25 mouse cellular contexts compared by ENCODE assay signal in the genomic region with DNA sequence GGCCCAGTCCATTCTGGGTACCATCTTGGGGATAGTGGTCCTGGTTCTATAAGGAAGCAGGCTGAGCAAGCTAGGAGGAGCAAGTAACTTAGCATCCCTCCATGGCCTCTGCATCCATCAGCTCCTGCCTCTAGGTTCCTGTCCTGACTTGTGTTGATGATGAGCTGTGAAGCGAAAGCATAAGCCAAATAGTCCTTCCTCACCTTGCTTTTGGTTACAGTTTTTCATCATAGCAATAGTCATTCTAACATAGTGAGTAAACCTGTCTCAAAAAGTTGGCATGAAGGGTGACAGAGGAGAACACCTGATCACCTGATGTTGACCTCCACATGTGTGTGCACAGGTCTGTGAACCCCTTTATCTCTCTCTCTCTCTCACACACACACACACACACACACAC.
DNase-seq lines count a peak whose midpoint lies in the region; ATAC-seq and TF ChIP-seq lines count a peak whose summit lies in the region.
"Had no signal": no experiment of that assay in that cellular context is flagged by ENCODE, and none has a peak within 500 bp of the region (broad histone marks: within the 10 kb centered on the region; RNA-seq: fewer than 3 reads in every experiment).

No protein-coding gene starts in this region.

- no peaks in the 10 kb centered on the region for H3K27me3 ChIP-seq in thymus, adult 2 months (ENCODE audit: control insufficient read depth, insufficient read depth, low read length)
- no peaks in the 10 kb centered on the region for H3K27me3 ChIP-seq in midbrain, embryonic 13.5 days
- H3K27me3 ChIP-seq: embryonic facial prominence, embryonic 12.5 days; embryonic facial prominence, embryonic 15.5 days; heart, embryonic 12.5 days; heart, embryonic 15.5 days; intestine, embryonic 15.5 days had no signal

- no peak for TF ChIP-seq POLR2A in thymus, adult 2 months (IDR thresholded peaks at IDR 0.05; ENCODE audit: control insufficient read depth, extremely low read depth, insufficient read depth, low read length, poor library complexity)

- ATAC-seq in activated CD4-positive, CD25-positive, alpha-beta regulatory T cell, adult 4 months: peak; percentile 20
- no peak for ATAC-seq in midbrain, embryonic 13.5 days
- ATAC-seq: forebrain, embryonic 14.5 days; forebrain, postnatal 0 days; hindbrain, postnatal 0 days; intestine, embryonic 15.5 days had no signal

- no peaks in the 10 kb centered on the region for H3K36me3 ChIP-seq in thymus, adult 2 months (ENCODE audit: control insufficient read depth, insufficient read depth, low read length)
- H3K36me3 ChIP-seq in midbrain, embryonic 13.5 days: no peaks in the 10 kb centered on the region
- H3K36me3 ChIP-seq: embryonic facial prominence, embryonic 12.5 days; embryonic facial prominence, embryonic 15.5 days; heart, embryonic 12.5 days; heart, embryonic 15.5 days; hindbrain, embryonic 10.5 days; intestine, embryonic 15.5 days had no signal

- peak; percentile 27 for DNase-seq in thymus, adult 2 months
- DNase-seq in thymus, adult 18-20 months: no peak
- peak; percentile 20 for DNase-seq in CD4-positive, CD25-positive, alpha-beta regulatory T cell, adult 2 months (ENCODE audit: low read depth, low spot score)
- DNase-seq in naive thymus-derived CD4-positive, alpha-beta T cell, adult 2 months (ENCODE audit: low read depth): peak; percentile 52
- no peak for DNase-seq in urinary bladder, postnatal 10 days (ENCODE audit: low spot score)
- DNase-seq: adrenal gland, postnatal 10 days; adrenal gland, postnatal 36 days; cerebellum, adult 18-20 months; cerebellum, adult 9-10 months; cerebellum, postnatal 14 days; forebrain, postnatal 0 days; gastrocnemius, postnatal 14 days; kidney, adult 11 months had no signal

- no peak overlapping the region for H3K9ac ChIP-seq in midbrain, embryonic 13.5 days (replicated peaks)
- H3K9ac ChIP-seq: embryonic facial prominence, embryonic 12.5 days; embryonic facial prominence, embryonic 15.5 days; forebrain, postnatal 0 days; heart, embryonic 12.5 days; heart, embryonic 15.5 days; hindbrain, embryonic 14.5 days; intestine, embryonic 15.5 days had no signal

- no peak overlapping the region for H3K4me3 ChIP-seq in thymus, adult 2 months (ENCODE audit: control insufficient read depth, insufficient read depth, low read length)
- H3K4me3 ChIP-seq in midbrain, embryonic 13.5 days (replicated peaks): no peak overlapping the region
- H3K4me3 ChIP-seq: embryonic facial prominence, embryonic 12.5 days; embryonic facial prominence, embryonic 15.5 days; gastrocnemius, adult 2 months; heart, embryonic 12.5 days; heart, embryonic 15.5 days; hindbrain, embryonic 10.5 days; intestine, embryonic 15.5 days had no signal

- H3K27ac ChIP-seq in thymus, adult 2 months (ENCODE audit: control insufficient read depth, insufficient read depth, low read length): peak overlapping the region; percentile 95
- H3K27ac ChIP-seq in midbrain, embryonic 13.5 days: no peak overlapping the region
- H3K27ac ChIP-seq: embryonic facial prominence, embryonic 12.5 days; gastrocnemius, adult 2 months; heart, embryonic 15.5 days; hindbrain, embryonic 10.5 days; hindbrain, embryonic 14.5 days; hindbrain, postnatal 0 days; intestine, embryonic 15.5 days had no signal

- H3K9me3 ChIP-seq in midbrain, embryonic 13.5 days: no peaks in the 10 kb centered on the region
- H3K9me3 ChIP-seq: embryonic facial prominence, embryonic 12.5 days; embryonic facial prominence, embryonic 15.5 days; heart, embryonic 12.5 days; heart, embryonic 15.5 days; hindbrain, embryonic 10.5 days; intestine, embryonic 15.5 days had no signal

- TF ChIP-seq CTCF in thymus, adult 2 months (IDR thresholded peaks at IDR 0.05; ENCODE audit: borderline replicate concordance, control insufficient read depth, extremely low read depth, insufficient read depth, low read length, poor library complexity): no peak

- peaks cover 29% of the 10 kb centered on the region for H3K4me1 ChIP-seq in thymus, adult 2 months (replicated peaks; ENCODE audit: control insufficient read depth, insufficient read depth, low read length)
- H3K4me1 ChIP-seq in midbrain, embryonic 13.5 days (replicated peaks): no peaks in the 10 kb centered on the region
- H3K4me1 ChIP-seq: heart, embryonic 12.5 days; heart, embryonic 15.5 days; hindbrain, embryonic 10.5 days; intestine, embryonic 15.5 days had no signal

- WGBS in thymus, adult 2 months: 54% methylated on average over 1 of the region's 1 CpGs
- 93% methylated on average over 1 of the region's 1 CpGs for WGBS in midbrain, embryonic 13.5 days

- H3K4me2 ChIP-seq in midbrain, embryonic 13.5 days (replicated peaks): no peak overlapping the region
- H3K4me2 ChIP-seq: embryonic facial prominence, embryonic 12.5 days; embryonic facial prominence, embryonic 15.5 days; heart, embryonic 12.5 days; heart, embryonic 15.5 days; hindbrain, embryonic 14.5 days; intestine, embryonic 15.5 days had no signal

Comparison
In these comparisons a context has a peak if more than half of its experiments do, and no peak if none do; other contexts are left out.
1. DNase-seq: peak in thymus, adult 2 months (single experiment), CD4-positive, CD25-positive, alpha-beta regulatory T cell, adult 2 months (single experiment) and naive thymus-derived CD4-positive, alpha-beta T cell, adult 2 months (single experiment); none in thymus, adult 18-20 months (0 of 2) and urinary bladder, postnatal 10 days (single experiment).